Mouse (Mus musculus) midbrain, embryonic 14.5 days (tissue): Measurements from ENCODE around the gene Bach2. TPM values are rescaled to one million over a fixed set of nuclear protein-coding genes. Genes with fewer than 3 reads are reported as not detected.

Source experiments
- ATAC-seq: fragments of 200-750 bp; cut with Nextera tagmentation; 2 replicates; pipeline ENCODE4 v1.8.0; 2017; ENCODE audit warnings: moderate number of reproducible peaks, moderate library complexity; ENCODE audit not compliant: low FRiP score, low TSS enrichment
- DNase-seq: peaks from one replicate; pipeline ENCODE4 v3.0.0-alpha.2; 2015
- H3K27ac ChIP-seq: fragments of 300-500 bp; sonication (generic); replicated peaks from 2 replicates; pipeline ENCODE4 v1.5.1; 2014; ENCODE audit warnings: mild to moderate bottlenecking, low read depth, low read length, moderate library complexity
- H3K27me3 ChIP-seq: fragments of 300-500 bp; sonication (generic); 2 replicates; pipeline ENCODE4 v1.6.1; 2014; ENCODE audit warnings: low read length, control low read depth, mixed read lengths; ENCODE audit not compliant: control insufficient read depth, insufficient read depth
- H3K36me3 ChIP-seq: fragments of 300-500 bp; sonication (generic); 2 replicates; pipeline ENCODE4 v1.6.1; 2014; ENCODE audit warnings: low read length, control low read depth; ENCODE audit not compliant: control insufficient read depth, insufficient read depth
- H3K4me1 ChIP-seq: fragments of 300-500 bp; sonication (generic); 2 replicates; pipeline ENCODE4 v1.6.1; 2014; ENCODE audit warnings: mild to moderate bottlenecking, antibody characterized with exemption, low read length, control low read depth; ENCODE audit not compliant: control insufficient read depth, insufficient read depth
- H3K4me2 ChIP-seq: fragments of 300-500 bp; sonication (generic); 2 replicates; pipeline ENCODE4 v1.6.1; 2014; ENCODE audit warnings: mild to moderate bottlenecking, low read length, moderate library complexity
- H3K4me3 ChIP-seq: fragments of 300-500 bp; sonication (generic); replicated peaks from 2 replicates; pipeline ENCODE4 v1.5.1; 2014; ENCODE audit warnings: low read depth, low read length
- H3K9ac ChIP-seq: fragments of 300-500 bp; sonication (generic); replicated peaks from 2 replicates; pipeline ENCODE4 v1.6.1; 2014; ENCODE audit warnings: mild to moderate bottlenecking, low read length, moderate library complexity
- H3K9me3 ChIP-seq: fragments of 300-500 bp; sonication (generic); 2 replicates; pipeline ENCODE4 v1.6.1; 2016; ENCODE audit warnings: low read length, control low read depth, mixed read lengths; ENCODE audit not compliant: control insufficient read depth
- WGBS: fragments of 180-500 bp; shearing (Covaris S2); extraction: QIAGEN DNeasy Blood & Tissue Kit; methylation state at CpG from one replicate; pipeline ENCODE4 v1.1.7; 2014; 5-methylcytosine and 5-hydroxymethylcytosine counted together
- polyA plus RNA-seq: library from polyadenylated mRNA; unstranded; fragments of >200 nt; fragmentation: Nextera tagmentation; extraction: Ambion mirVana; gene quantifications from 2 replicates; pipeline ENCODE4 v1.2.1, GENCODE M21; 2014

The Bach2 gene
- polyA plus RNA-seq, 1 experiment from 2014 or later: 27.0 TPM

GRCm38 (mm10) chr4:32529443-32529995 is 290.9 kb downstream of the Bach2 start:
- Histone ChIP-seq H3K27ac (peak overlapping the region; percentile 84), H3K4me2 (no peak overlapping the region), H3K4me3 (no peak overlapping the region), H3K9ac (peak overlapping the region; percentile 21; the same call in 1 of the 2 replicates), H3K9me3 (no peaks in the 10 kb centered on the region), H3K4me1 (peaks cover 51% of the 10 kb centered on the region), H3K36me3 (no peaks in the 10 kb centered on the region), H3K27me3 (no peaks in the 10 kb centered on the region)
- ATAC-seq: no peak
- 63% methylated on average over 17 of the region's 17 CpGs for WGBS
- DNase-seq: peak; percentile 38

- Histone ChIP-seq H3K36me3 (no peaks in the 10 kb centered on the region), H3K4me1 (peaks cover 51% of the 10 kb centered on the region), H3K9me3 (no peaks in the 10 kb centered on the region), H3K4me2 (peak overlapping the region; percentile 55), H3K4me3 (peak overlapping the region; percentile 17; the same call in 1 of the 2 replicates), H3K9ac (peak overlapping the region; percentile 25; the same call in 1 of the 2 replicates), H3K27ac (peak overlapping the region; percentile 84), H3K27me3 (no peaks in the 10 kb centered on the region)
- DNase-seq (peak; percentile 73), ATAC-seq (no peak)
- WGBS: 11% methylated on average over 9 of the region's 9 CpGs
Measured at GRCm38 (mm10) chr4:32530421-32530920, 291.9 kb downstream of the Bach2 start.

- Histone ChIP-seq H3K27ac (peak overlapping the region; percentile 84), H3K36me3 (no peaks in the 10 kb centered on the region), H3K4me1 (peaks cover 49% of the 10 kb centered on the region), H3K4me2 (peak overlapping the region; percentile 55), H3K9ac (peak overlapping the region; percentile 25; the same call in 1 of the 2 replicates), H3K9me3 (no peaks in the 10 kb centered on the region), H3K4me3 (peak overlapping the region; percentile 17), H3K27me3 (no peaks in the 10 kb centered on the region)
- DNase-seq (peak; percentile 87), ATAC-seq (peak; percentile 84)
- WGBS: 7% methylated on average over 28 of the region's 28 CpGs
Measured at GRCm38 (mm10) chr4:32530921-32531846, 292.6 kb downstream of the Bach2 start.

- Histone ChIP-seq H3K4me3 (no peak overlapping the region), H3K4me2 (peak overlapping the region; percentile 55), H3K27ac (peak overlapping the region; percentile 84), H3K9me3 (no peaks in the 10 kb centered on the region), H3K36me3 (no peaks in the 10 kb centered on the region), H3K9ac (0 out of 2 replicates have a peak overlapping the region, but pooled peaks have one; percentile 25), H3K4me1 (peaks cover 41% of the 10 kb centered on the region), H3K27me3 (no peaks in the 10 kb centered on the region)
- ATAC-seq (no peak), DNase-seq (peak; percentile 52)
- 34% methylated on average over 8 of the region's 8 CpGs for WGBS
Measured at GRCm38 (mm10) chr4:32532079-32532478, 293.5 kb downstream of the Bach2 start.

GRCm38 (mm10) chr4:32533735-32534134 is 295.1 kb downstream of the Bach2 start:
- H3K36me3 ChIP-seq: no peaks in the 10 kb centered on the region

GRCm38 (mm10) chr4:32535626-32536025 is 297.0 kb downstream of the Bach2 start:
- DNase-seq: no peak

More at GRCm38 (mm10) chr4:32533735-32534134, 295.1 kb downstream of the Bach2 start:
- H3K4me1 ChIP-seq: peaks cover 43% of the 10 kb centered on the region
- H3K4me3 ChIP-seq: no peak overlapping the region
- H3K9me3 ChIP-seq: no peaks in the 10 kb centered on the region
- H3K9ac ChIP-seq: no peak overlapping the region
- WGBS: 60% methylated on average over 7 of the region's 7 CpGs
- DNase-seq (no peak), ATAC-seq (no peak)
- no peak overlapping the region for H3K4me2 ChIP-seq
- no peaks in the 10 kb centered on the region for H3K27me3 ChIP-seq
- no peak overlapping the region for H3K27ac ChIP-seq

GRCm38 (mm10) chr4:32536870-32537508 is 298.4 kb downstream of the Bach2 start:
- no peak for DNase-seq
- no peaks in the 10 kb centered on the region for H3K36me3 ChIP-seq
- no peak overlapping the region for H3K4me3 ChIP-seq
- no peak overlapping the region for H3K4me2 ChIP-seq
- H3K4me1 ChIP-seq: peaks cover 22% of the 10 kb centered on the region
- H3K27me3 ChIP-seq: no peaks in the 10 kb centered on the region
- no peaks in the 10 kb centered on the region for H3K9me3 ChIP-seq
- 73% methylated on average over 8 of the region's 8 CpGs for WGBS
- no peak overlapping the region for H3K27ac ChIP-seq
- ATAC-seq: no peak
- no peak overlapping the region for H3K9ac ChIP-seq

More at GRCm38 (mm10) chr4:32535626-32536025, 297.0 kb downstream of the Bach2 start:
- Histone ChIP-seq H3K9ac (no peak overlapping the region), H3K4me2 (no peak overlapping the region), H3K4me3 (no peak overlapping the region), H3K9me3 (no peaks in the 10 kb centered on the region), H3K27ac (no peak overlapping the region), H3K36me3 (no peaks in the 10 kb centered on the region), H3K27me3 (no peaks in the 10 kb centered on the region), H3K4me1 (peaks cover 30% of the 10 kb centered on the region)
- WGBS: 86% methylated on average over 7 of the region's 7 CpGs
- no peak for ATAC-seq

- 7% methylated on average over 5 of the region's 5 CpGs for WGBS
- no peaks in the 10 kb centered on the region for H3K36me3 ChIP-seq
- no peak overlapping the region for H3K4me3 ChIP-seq
- H3K9ac ChIP-seq: 0 out of 2 replicates have a peak overlapping the region, but pooled peaks have one; percentile 13
- H3K9me3 ChIP-seq: no peaks in the 10 kb centered on the region
- ATAC-seq (peak; percentile 87), DNase-seq (peak; percentile 94)
- H3K27me3 ChIP-seq: no peaks in the 10 kb centered on the region
- H3K4me2 ChIP-seq: no peak overlapping the region
- H3K4me1 ChIP-seq: peaks cover 11% of the 10 kb centered on the region
- H3K27ac ChIP-seq: peak overlapping the region; percentile 68
Measured at GRCm38 (mm10) chr4:32538088-32538487, 299.5 kb downstream of the Bach2 start.
